Mouse (Mus musculus): ENCODE measurements around the gene Rbfox2.

- TF ChIP-seq CTCF (IDR thresholded peaks at IDR 0.05; ENCODE audit: extremely low read depth, insufficient read depth, insufficient read length, insufficient replicate concordance) (no peak), POLR2A (IDR thresholded peaks at IDR 0.05; ENCODE audit: low read depth, low read length) (no peak)
Measured at GRCm38 (mm10) chr15:77065259-77065852, 241.4 kb downstream of the Rbfox2 start.
